Mouse (Mus musculus) myocyte (in vitro differentiated cells): ENCODE data around the gene Pla2g4b. TPM values are rescaled to one million over a fixed set of nuclear protein-coding genes. Genes with fewer than 3 reads are reported as not detected.

ENCODE experiments used
- H3K27me3 ChIP-seq: one replicate; pipeline ENCODE4 v1.6.1; 2011; ENCODE audit not compliant: control insufficient read depth, insufficient read depth, insufficient read length
- H3K36me3 ChIP-seq: one replicate; pipeline ENCODE4 v1.6.1; 2011; ENCODE audit not compliant: control insufficient read depth, insufficient read depth
- H3K4me2 ChIP-seq: one replicate; pipeline ENCODE4 v1.6.1; 2011; ENCODE audit warnings: low read depth, control low read depth
- H3K4me3 ChIP-seq: one replicate; pipeline ENCODE4 v1.5.1; 2011; ENCODE audit warnings: mild to moderate bottlenecking, control low read depth, moderate library complexity
- H3K79me2 ChIP-seq: one replicate; pipeline ENCODE4 v1.6.1; 2011; ENCODE audit not compliant: control insufficient read depth, insufficient read depth
- H3ac ChIP-seq: one replicate; pipeline ENCODE4 v1.6.1; 2011; ENCODE audit not compliant: control insufficient read depth, insufficient read length
- CEBPB ChIP-seq: IDR thresholded peaks from 2 replicates; pipeline ENCODE4 v1.6.1; 2011; ENCODE audit warnings: mild to moderate bottlenecking, moderate library complexity; ENCODE audit not compliant: poor library complexity, insufficient read depth, severe bottlenecking
- E2F4 ChIP-seq: IDR thresholded peaks from one replicate; pipeline ENCODE4 v1.6.1; 2011; ENCODE audit warnings: mild to moderate bottlenecking, control low read depth, moderate library complexity; ENCODE audit not compliant: insufficient read depth
- MAX ChIP-seq: IDR thresholded peaks from one replicate; pipeline ENCODE4 v1.6.1; 2011; ENCODE audit warnings: low read depth, mild to moderate bottlenecking, control low read depth
- MYOD1 ChIP-seq, 3 experiments: IDR thresholded peaks; one replicate each; pipeline ENCODE4 v1.6.1; 2011; ENCODE audit warnings: control low read depth in 2 of 3, low read depth in 2 of 3, mild to moderate bottlenecking in 2 of 3, moderate library complexity in 1 of 3; ENCODE audit not compliant: insufficient read length in 2 of 3, control insufficient read depth in 1 of 3
- MYOG ChIP-seq, 3 experiments: IDR thresholded peaks; one replicate each; pipeline ENCODE4 v1.6.1; 2011; ENCODE audit warnings: control low read depth in 2 of 3, low read depth in 2 of 3, mild to moderate bottlenecking in 2 of 3; ENCODE audit not compliant: insufficient read length in 2 of 3, control insufficient read depth in 1 of 3, insufficient read depth in 1 of 3
- POLR2A ChIP-seq: IDR thresholded peaks from one replicate; pipeline ENCODE4 v1.6.1; 2011; ENCODE audit warnings: low read depth, mild to moderate bottlenecking, control low read depth, moderate library complexity; ENCODE audit not compliant: insufficient read length
- POLR2AphosphoS2 ChIP-seq: IDR thresholded peaks from one replicate; pipeline ENCODE4 v1.6.1; 2011; ENCODE audit warnings: low read depth, control low read depth; ENCODE audit not compliant: insufficient read length
- REST ChIP-seq: IDR thresholded peaks from one replicate; pipeline ENCODE4 v1.6.1; 2011; ENCODE audit warnings: mild to moderate bottlenecking, control low read depth, moderate library complexity; ENCODE audit not compliant: insufficient read depth, insufficient read length
- SRF ChIP-seq: IDR thresholded peaks from one replicate; pipeline ENCODE4 v1.6.1; 2011; ENCODE audit warnings: low read depth; ENCODE audit not compliant: control insufficient read depth, insufficient read length
- TCF12 ChIP-seq: IDR thresholded peaks from one replicate; pipeline ENCODE4 v1.6.1; 2011; ENCODE audit warnings: mild to moderate bottlenecking, control low read depth; ENCODE audit not compliant: poor library complexity, insufficient read depth, severe bottlenecking
- TCF3 ChIP-seq: IDR thresholded peaks from one replicate; pipeline ENCODE4 v1.6.1; 2011; ENCODE audit warnings: low read depth, control low read depth; ENCODE audit not compliant: insufficient read length
- USF1 ChIP-seq: IDR thresholded peaks from one replicate; pipeline ENCODE4 v1.6.1; 2011; ENCODE audit warnings: low read depth, mild to moderate bottlenecking, control low read depth, moderate library complexity
- polyA plus RNA-seq: library from polyadenylated mRNA; unstranded; fragments of >200 nt; fragmentation: generic; extraction: Trizol; gene quantifications from one replicate; pipeline ENCODE4 v1.2.1, GENCODE M21; 2012; ENCODE audit warnings: missing spikeins

Pla2g4b gene
- polyA plus RNA-seq, 1 experiment = 0.58 TPM

GRCm38 (mm10) chr2:120015882-120016281, 17.3 kb upstream of the Pla2g4b start:
- H3K4me3 ChIP-seq = no peak overlapping the region
- no peak overlapping the region for H3K4me2 ChIP-seq
- H3ac ChIP-seq = no peak overlapping the region
- H3K36me3 ChIP-seq = peaks cover 7% of the 10 kb centered on the region
- H3K27me3 ChIP-seq = no peaks in the 10 kb centered on the region
- H3K79me2 ChIP-seq = no peaks in the 10 kb centered on the region
- TF ChIP-seq REST (no peak), MYOD1 (IDR thresholded peaks at IDR 0.05; ENCODE audit: control insufficient read depth in 1 of 3, insufficient read length in 2 of 3, low read depth in 2 of 3) (no peak), POLR2AphosphoS2 (no peak)

- TF ChIP-seq POLR2AphosphoS2 = no peak
- TF ChIP-seq MYOD1 (IDR thresholded peaks at IDR 0.05; ENCODE audit: control insufficient read depth in 1 of 3, insufficient read length in 2 of 3, low read depth in 2 of 3) = no peak
- no peak for TF ChIP-seq MYOG (IDR thresholded peaks at IDR 0.05; ENCODE audit: control insufficient read depth in 1 of 3, insufficient read depth in 1 of 3, insufficient read length in 2 of 3, low read depth in 2 of 3)
- TF ChIP-seq TCF12 = no peak
- TF ChIP-seq MAX = no peak
- TF ChIP-seq REST = no peak
- TF ChIP-seq TCF3 = no peak
- no peak for TF ChIP-seq POLR2A
- Histone ChIP-seq H3K27me3 (no peaks in the 10 kb centered on the region), H3K4me3 (no peak overlapping the region), H3K4me2 (no peak overlapping the region), H3K36me3 (peaks cover 7% of the 10 kb centered on the region), H3ac (no peak overlapping the region), H3K79me2 (no peaks in the 10 kb centered on the region)
Measured at GRCm38 (mm10) chr2:120017599-120017998, 15.6 kb upstream of the Pla2g4b start.

GRCm38 (mm10) chr2:120024337-120024736, 8.9 kb upstream of the Pla2g4b start:
- H3K36me3 ChIP-seq = no peaks in the 10 kb centered on the region

GRCm38 (mm10) chr2:120026984-120027949, 6.0 kb upstream of the Pla2g4b start, which contains the start of the genes Jmjd7 and Gm28042:
TSS of gene Jmjd7 (plus strand) at chr2:120027483.
TSS of gene Gm28042 (plus strand) at chr2:120027493.
- Histone ChIP-seq H3K4me3 (peak within 1 kb of the TSS; percentile 57), H3K27me3 (no peaks in the 10 kb centered on the region), H3K36me3 (no peaks in the 10 kb centered on the region), H3K79me2 (no peaks in the 10 kb centered on the region), H3K4me2 (peak within 1 kb of the TSS; percentile 86), H3ac (peak within 1 kb of the TSS; percentile 51)
- TF ChIP-seq TCF3 (no peak), SRF (no peak), POLR2AphosphoS2 (peak; percentile 94), MAX (no peak), CEBPB (no peak), TCF12 (no peak), POLR2A (peak; percentile 88)

More at GRCm38 (mm10) chr2:120024337-120024736, 8.9 kb upstream of the Pla2g4b start:
- Histone ChIP-seq H3K4me3 (no peak overlapping the region), H3K79me2 (no peaks in the 10 kb centered on the region), H3K27me3 (no peaks in the 10 kb centered on the region), H3ac (no peak overlapping the region), H3K4me2 (no peak overlapping the region)
- TF ChIP-seq SRF (no peak), TCF12 (no peak), POLR2A (no peak), REST (no peak), MYOD1 (IDR thresholded peaks at IDR 0.05; ENCODE audit: control insufficient read depth in 1 of 3, insufficient read length in 2 of 3, low read depth in 2 of 3) (no peak), USF1 (no peak), MAX (no peak)

- no peaks in the 10 kb centered on the region for H3K36me3 ChIP-seq
- H3K4me3 ChIP-seq = peak overlapping the region; percentile 57
- H3K79me2 ChIP-seq = no peaks in the 10 kb centered on the region
- no peak for TF ChIP-seq CEBPB
- no peak for TF ChIP-seq POLR2A
- no peak for TF ChIP-seq MYOD1 (IDR thresholded peaks at IDR 0.05; ENCODE audit: control insufficient read depth in 1 of 3, insufficient read length in 2 of 3, low read depth in 2 of 3)
- TF ChIP-seq MYOG (IDR thresholded peaks at IDR 0.05; ENCODE audit: control insufficient read depth in 1 of 3, insufficient read depth in 1 of 3, insufficient read length in 2 of 3, low read depth in 2 of 3) = no peak
- no peak for TF ChIP-seq MAX
- no peak for TF ChIP-seq POLR2AphosphoS2
- TF ChIP-seq SRF = no peak
- no peak for TF ChIP-seq TCF12
- TF ChIP-seq USF1 = no peak
- TF ChIP-seq TCF3 = no peak
- no peak for TF ChIP-seq E2F4
- TF ChIP-seq REST = no peak
- H3K27me3 ChIP-seq = no peaks in the 10 kb centered on the region
- peak overlapping the region; percentile 51 for H3ac ChIP-seq
- peak overlapping the region; percentile 74 for H3K4me2 ChIP-seq
Measured at GRCm38 (mm10) chr2:120027950-120028331, 5.3 kb upstream of the Pla2g4b start.
